Mouse (Mus musculus) small intestine, adult 2 months (tissue): ENCODE results near the gene H2al1c.
"Not testable (repeated sequence)": the region's sequence is repeated elsewhere in the genome, so short reads cannot be mapped to it uniquely, and the experiment has no call there.

Source experiments
- CTCF ChIP-seq: fragments of 200-500 bp; IDR thresholded peaks from 2 replicates; pipeline ENCODE4 v1.5.1; 2012; ENCODE audit warnings: low read depth, mild to moderate bottlenecking, control low read depth, inconsistent platforms, low read length, moderate library complexity, mixed read lengths; ENCODE audit not compliant: insufficient replicate concordance, insufficient read length; ENCODE audit errors: extremely low read depth
- POLR2A ChIP-seq: fragments of 200-500 bp; IDR thresholded peaks from 2 replicates; pipeline ENCODE4 v1.6.1; 2012; ENCODE audit warnings: low read depth, mild to moderate bottlenecking, control low read depth, inconsistent platforms, low read length, moderate library complexity

GRCm38 (mm10) chrX:11308524-11308923 lies 3.1 kb downstream of the H2al1c start, which contains the start of gene H2al1d:
- not testable (repeated sequence) for TF ChIP-seq CTCF, POLR2A
